Mouse (Mus musculus) granulocyte monocyte progenitor cell, adult 5-6 weeks (primary cell): Measurements from ENCODE around the gene Otog. TPM values are rescaled to one million over a fixed set of nuclear protein-coding genes. Genes with fewer than 3 reads are reported as not detected.

ENCODE experiments used
- ATAC-seq: replicated peaks from 2 replicates; pipeline ENCODE4 v1.8.0; 2016; ENCODE audit warnings: mild to moderate bottlenecking, moderate TSS enrichment, inconsistent platforms; ENCODE audit not compliant: poor library complexity, severe bottlenecking
- total RNA-seq, 2 experiments: library from RNA; stranded (forward) in 1 of 2; stranded (reverse) in 1 of 2; fragments of 200-712, 200-1000 nt in 1 of 2; fragments of >200 nt in 1 of 2; fragmentation: Nextera tagmentation in 1 of 2; gene quantifications; 2 replicates each; pipeline ENCODE4 v1.2.3; 2014 to 2017

Gene Otog
- total RNA-seq, 2 experiments from 2014 or later, result not detected

- no peak for ATAC-seq
These were observed 112.0 kb downstream of the Otog start for GRCm38 (mm10) chr7:46352748-46353147.

DNA sequence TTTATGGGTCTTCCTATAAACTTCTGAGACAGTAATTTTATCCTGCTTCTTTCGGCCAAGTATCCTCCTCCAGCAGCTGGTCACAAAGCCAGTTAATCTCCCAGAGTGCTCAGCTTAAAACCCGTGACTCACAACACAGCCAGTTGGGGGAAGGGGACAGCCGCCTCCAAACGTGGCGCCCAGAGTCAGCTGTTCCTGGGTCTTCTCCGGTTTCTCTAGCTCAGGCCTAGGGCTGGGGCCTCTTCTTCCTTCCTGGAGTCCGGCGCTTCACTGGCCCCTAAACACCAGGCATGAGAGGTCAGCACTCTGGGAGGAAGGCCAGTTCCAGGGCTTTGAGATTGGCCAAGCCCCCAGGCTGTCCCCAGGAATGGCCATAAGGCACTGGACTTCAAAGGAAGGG lies 112.4 kb downstream of the Otog start:
- ATAC-seq, result no peak

DNA sequence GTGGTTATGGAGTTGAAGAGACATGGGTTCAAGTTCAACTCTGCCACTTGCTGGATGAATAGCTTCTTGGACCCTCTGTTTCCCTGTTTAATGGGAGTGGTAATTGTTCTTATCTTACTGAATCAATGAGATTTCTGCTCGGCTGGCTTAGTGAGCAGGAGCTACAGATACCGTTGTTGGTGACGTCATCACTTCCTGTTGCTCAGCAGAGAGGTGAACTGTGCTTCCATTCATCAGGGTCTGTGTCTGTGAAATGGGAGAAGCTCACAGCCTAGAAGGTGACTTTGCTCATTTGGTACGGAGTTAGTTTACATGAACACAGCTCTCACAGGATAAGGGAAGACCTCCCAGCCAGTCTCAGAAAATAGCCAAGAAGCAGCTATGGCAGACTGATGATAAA lies 113.1 kb downstream of the Otog start:
- ATAC-seq, result no peak

Other genes with a start within 250 kb of the Otog start
- not detected in 2 replicates for gene Abcc6, start 210.7 kb upstream of the Otog start, total RNA-seq (2014; fragmentation: Nextera tagmentation)
- gene Abcc6, start 210.7 kb upstream of the Otog start, total RNA-seq (2017), result not detected in 2 replicates
- 40.8 and 56.0 TPM in 2 replicates for gene Nomo1, start 207.3 kb upstream of the Otog start, total RNA-seq (2014; fragmentation: Nextera tagmentation)
- gene Nomo1, start 207.3 kb upstream of the Otog start, total RNA-seq (2017), result 59.7 and 71.5 TPM in 2 replicates
- gene Kcnj11, start 140.2 kb upstream of the Otog start, total RNA-seq (2014; fragmentation: Nextera tagmentation), result not detected in 2 replicates
- gene Kcnj11, start 140.2 kb upstream of the Otog start, total RNA-seq (2017), result not detected in 2 replicates
- gene Abcc8, start 61.0 kb upstream of the Otog start, total RNA-seq (2014; fragmentation: Nextera tagmentation), result not detected in 2 replicates
- gene Abcc8, start 61.0 kb upstream of the Otog start, total RNA-seq (2017), result not detected in 2 replicates
- gene Ush1c, start 2.5 kb upstream of the Otog start, total RNA-seq (2014; fragmentation: Nextera tagmentation), result not detected in 2 replicates
- gene Ush1c, start 2.5 kb upstream of the Otog start, total RNA-seq (2017), result not detected in 2 replicates
- not detected in 2 replicates for gene Myod1, start 135.5 kb downstream of the Otog start, total RNA-seq (2014; fragmentation: Nextera tagmentation)
- not detected in 2 replicates for gene Myod1, start 135.5 kb downstream of the Otog start, total RNA-seq (2017)
- 2.9 TPM in 1 of 2 replicates, not detected in the other for gene Kcnc1, start 155.5 kb downstream of the Otog start, total RNA-seq (2014; fragmentation: Nextera tagmentation)
- 0.09 TPM in 1 of 2 replicates, not detected in the other for gene Kcnc1, start 155.5 kb downstream of the Otog start, total RNA-seq (2017)